Mouse (Mus musculus): Measurements from ENCODE around the gene Tmem95. TPM values are rescaled to one million over a fixed set of nuclear protein-coding genes. Genes with fewer than 3 reads are reported as not detected.

The Tmem95 gene
- polyA plus RNA-seq, 1 experiment from 2014 or later: not detected

GRCm38 (mm10) chr11:69846738-69847688 lies 30.8 kb downstream of the Tmem95 start:
- WGBS: 11% methylated on average over 37 of the region's 37 CpGs
- H3K4me3 ChIP-seq (ENCODE audit: low read length): peak overlapping the region; percentile 78
- H3K36me3 ChIP-seq (ENCODE audit: control insufficient read depth, insufficient read depth): peaks cover 30% of the 10 kb centered on the region
- ATAC-seq (replicated peaks; ENCODE audit: extremely low read depth, insufficient read depth, low FRiP score): peak; percentile 17
- peak overlapping the region; percentile 93 for H3K27ac ChIP-seq (ENCODE audit: low read length)
- no peaks in the 10 kb centered on the region for H3K9me3 ChIP-seq (replicated peaks; ENCODE audit: control insufficient read depth, low read length)
- no peaks in the 10 kb centered on the region for H3K27me3 ChIP-seq (ENCODE audit: control insufficient read depth, insufficient read depth, low read length)
- H3K9ac ChIP-seq (ENCODE audit: low read length): peak overlapping the region; percentile 85
- peaks cover 19% of the 10 kb centered on the region for H3K4me1 ChIP-seq (ENCODE audit: control insufficient read depth, insufficient read depth, low read length)
- H3K4me2 ChIP-seq (ENCODE audit: low read depth, low read length): peak overlapping the region; percentile 78

- peaks cover 24% of the 10 kb centered on the region for H3K36me3 ChIP-seq (ENCODE audit: control insufficient read depth, insufficient read depth)
- WGBS: under 1% methylated on average over 38 of the region's 38 CpGs
- peak within 1 kb of the TSS; percentile 78 for H3K4me3 ChIP-seq (ENCODE audit: low read length)
Observed at GRCm38 (mm10) chr11:69846198-69846680, 31.6 kb downstream of the Tmem95 start, which contains the start of gene Plscr3. Plscr3 (plus strand) TSS chr11:69846376.

DNA sequence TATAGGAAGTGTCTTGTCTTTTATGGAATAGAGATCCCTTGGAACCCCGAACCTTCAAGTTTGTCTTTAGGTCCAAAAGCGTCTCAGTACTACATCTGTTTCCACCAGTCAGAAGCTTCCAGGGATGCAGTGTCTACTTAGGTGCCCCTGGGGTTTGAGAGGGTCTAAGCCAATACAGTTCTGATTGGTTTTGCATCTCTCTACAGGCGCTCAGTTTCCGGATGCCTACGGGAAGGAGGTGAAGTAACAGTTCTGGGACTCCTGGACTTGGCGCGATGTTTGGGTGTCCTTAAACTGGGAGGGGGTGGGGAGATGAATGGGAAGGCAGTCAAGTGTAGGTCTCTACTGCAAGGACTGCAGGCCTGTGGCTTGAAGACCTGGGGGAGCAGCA lies 39.1 kb downstream of the Tmem95 start:
- Histone ChIP-seq H3K9me3 (replicated peaks; ENCODE audit: control insufficient read depth, low read length) (no peaks in the 10 kb centered on the region), H3K27me3 (ENCODE audit: control insufficient read depth, insufficient read depth, low read length) (peaks cover 24% of the 10 kb centered on the region), H3K4me3 (ENCODE audit: low read length) (peak overlapping the region; percentile 74), H3K9ac (ENCODE audit: low read length) (peak overlapping the region; percentile 85), H3K4me1 (ENCODE audit: control insufficient read depth, insufficient read depth, low read length) (peaks cover 22% of the 10 kb centered on the region), H3K4me2 (ENCODE audit: low read depth, low read length) (peak overlapping the region; percentile 73), H3K36me3 (ENCODE audit: control insufficient read depth, insufficient read depth) (no peaks in the 10 kb centered on the region), H3K27ac (ENCODE audit: low read length) (peak overlapping the region; percentile 87)
- 1% methylated on average over 7 of the region's 7 CpGs for WGBS
- ATAC-seq (replicated peaks; ENCODE audit: extremely low read depth, insufficient read depth, low FRiP score): no peak

More at GRCm38 (mm10) chr11:69846198-69846680, 31.6 kb downstream of the Tmem95 start, which contains the start of gene Plscr3:
- H3K9ac ChIP-seq (ENCODE audit: low read length): peak within 1 kb of the TSS; percentile 85
- peak within 1 kb of the TSS; percentile 78 for H3K4me2 ChIP-seq (ENCODE audit: low read depth, low read length)
- no peaks in the 10 kb centered on the region for H3K9me3 ChIP-seq (replicated peaks; ENCODE audit: control insufficient read depth, low read length)
- no peaks in the 10 kb centered on the region for H3K27me3 ChIP-seq (ENCODE audit: control insufficient read depth, insufficient read depth, low read length)
- peak within 1 kb of the TSS; percentile 93 for H3K27ac ChIP-seq (ENCODE audit: low read length)
- peaks cover 19% of the 10 kb centered on the region for H3K4me1 ChIP-seq (ENCODE audit: control insufficient read depth, insufficient read depth, low read length)
- ATAC-seq (replicated peaks; ENCODE audit: extremely low read depth, insufficient read depth, low FRiP score): peak; percentile 93

DNA sequence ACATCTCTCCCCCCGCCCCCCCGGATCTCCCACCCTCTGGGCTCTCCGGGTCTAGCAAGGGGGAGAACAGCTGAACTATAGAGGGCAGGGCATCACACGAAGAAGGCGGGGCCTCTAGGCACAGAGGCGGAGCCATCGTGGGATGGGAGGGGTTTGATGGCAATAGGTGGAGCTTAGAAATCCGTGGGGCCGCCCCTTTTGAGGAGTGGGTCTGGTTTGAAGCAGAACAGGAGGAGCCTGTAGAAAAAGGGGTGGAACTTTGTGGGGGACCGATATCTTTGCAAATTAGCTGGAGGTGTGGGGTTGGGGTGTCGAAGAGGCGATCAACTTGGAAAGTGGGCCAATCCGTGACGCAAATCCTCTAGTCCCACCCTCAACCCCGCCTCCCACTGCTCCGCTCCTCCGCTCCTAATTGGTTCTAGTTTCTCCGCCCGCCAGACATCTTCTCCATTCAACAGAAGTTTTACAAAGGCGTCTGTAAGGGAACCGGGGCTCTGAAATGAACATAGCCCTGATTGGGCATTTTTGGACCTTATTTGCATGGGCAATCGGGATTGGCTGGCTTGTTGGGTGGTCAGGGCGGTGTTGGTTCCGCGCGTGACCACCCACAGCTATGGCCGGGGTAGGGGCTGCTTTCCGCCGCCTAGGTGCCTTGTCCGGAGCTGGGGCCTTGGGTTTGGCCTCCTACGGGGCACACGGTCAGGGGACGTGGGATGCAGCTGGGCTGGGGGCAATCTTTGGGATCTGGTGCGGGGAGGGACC lies 39.7 kb downstream of the Tmem95 start, which contains the start of gene Tmem256:
TSS of gene Tmem256 (plus strand) at position 563 of the 762 bp plus-strand sequence.
- Histone ChIP-seq H3K9ac (ENCODE audit: low read length) (peak within 1 kb of the TSS; percentile 85), H3K4me2 (ENCODE audit: low read depth, low read length) (peak within 1 kb of the TSS; percentile 73), H3K27ac (ENCODE audit: low read length) (peak within 1 kb of the TSS; percentile 87), H3K4me3 (ENCODE audit: low read length) (peak within 1 kb of the TSS; percentile 74), H3K4me1 (ENCODE audit: control insufficient read depth, insufficient read depth, low read length) (peaks cover 24% of the 10 kb centered on the region), H3K9me3 (replicated peaks; ENCODE audit: control insufficient read depth, low read length) (no peaks in the 10 kb centered on the region), H3K27me3 (ENCODE audit: control insufficient read depth, insufficient read depth, low read length) (peaks cover 27% of the 10 kb centered on the region), H3K36me3 (ENCODE audit: control insufficient read depth, insufficient read depth) (no peaks in the 10 kb centered on the region)
- 1% methylated on average over 34 of the region's 34 CpGs for WGBS
- ATAC-seq (replicated peaks; ENCODE audit: extremely low read depth, insufficient read depth, low FRiP score): peak; percentile 92

- Histone ChIP-seq H3K27ac (ENCODE audit: low read length) (peak within 1 kb of the TSS; percentile 87), H3K9ac (ENCODE audit: low read length) (peak within 1 kb of the TSS; percentile 85), H3K4me3 (ENCODE audit: low read length) (peak within 1 kb of the TSS; percentile 74), H3K4me1 (ENCODE audit: control insufficient read depth, insufficient read depth, low read length) (peaks cover 24% of the 10 kb centered on the region), H3K9me3 (replicated peaks; ENCODE audit: control insufficient read depth, low read length) (no peaks in the 10 kb centered on the region), H3K36me3 (ENCODE audit: control insufficient read depth, insufficient read depth) (no peaks in the 10 kb centered on the region), H3K27me3 (ENCODE audit: control insufficient read depth, insufficient read depth, low read length) (peaks cover 28% of the 10 kb centered on the region), H3K4me2 (ENCODE audit: low read depth, low read length) (peak within 1 kb of the TSS; percentile 73)
- under 1% methylated on average over 32 of the region's 32 CpGs for WGBS
- peak; percentile 59 for ATAC-seq (replicated peaks; ENCODE audit: extremely low read depth, insufficient read depth, low FRiP score)
Observed at GRCm38 (mm10) chr11:69837604-69837951, 40.2 kb downstream of the Tmem95 start, which contains the start of gene Nlgn2. Nlgn2 (minus strand) TSS chr11:69837784.

GRCm38 (mm10) chr11:69836703-69837576 lies 40.9 kb downstream of the Tmem95 start:
- Histone ChIP-seq H3K36me3 (ENCODE audit: control insufficient read depth, insufficient read depth) (no peaks in the 10 kb centered on the region), H3K27ac (ENCODE audit: low read length) (peak overlapping the region; percentile 47), H3K4me3 (ENCODE audit: low read length) (peak overlapping the region; percentile 74), H3K9me3 (replicated peaks; ENCODE audit: control insufficient read depth, low read length) (no peaks in the 10 kb centered on the region), H3K27me3 (ENCODE audit: control insufficient read depth, insufficient read depth, low read length) (peaks cover 28% of the 10 kb centered on the region), H3K4me2 (ENCODE audit: low read depth, low read length) (peak overlapping the region; percentile 73), H3K4me1 (ENCODE audit: control insufficient read depth, insufficient read depth, low read length) (peaks cover 24% of the 10 kb centered on the region), H3K9ac (ENCODE audit: low read length) (peak overlapping the region; percentile 79)
- no peak for ATAC-seq (replicated peaks; ENCODE audit: extremely low read depth, insufficient read depth, low FRiP score)
- WGBS: 2% methylated on average over 52 of the region's 52 CpGs

DNA sequence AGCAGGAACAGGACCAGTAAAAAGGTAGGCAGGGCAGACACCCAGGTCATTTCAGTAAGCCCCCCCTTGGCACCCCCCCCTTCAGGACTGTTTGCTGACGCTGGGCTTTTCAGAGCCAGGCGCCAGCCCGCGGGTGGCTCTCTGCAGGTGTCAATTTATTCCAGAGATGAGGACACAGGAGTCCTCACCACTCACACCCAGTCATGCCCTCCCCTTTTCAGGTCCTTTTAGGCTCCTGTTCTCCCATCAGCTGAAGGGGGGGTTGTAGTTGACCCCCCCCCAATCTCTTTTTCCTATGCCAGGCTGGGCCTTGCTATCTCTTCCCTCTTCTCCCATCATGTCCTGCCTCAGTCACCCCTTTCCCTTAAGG lies 41.9 kb downstream of the Tmem95 start:
- Histone ChIP-seq H3K4me2 (ENCODE audit: low read depth, low read length) (peak overlapping the region; percentile 73; the same call in 1 of the 2 replicates), H3K36me3 (ENCODE audit: control insufficient read depth, insufficient read depth) (no peaks in the 10 kb centered on the region), H3K9me3 (replicated peaks; ENCODE audit: control insufficient read depth, low read length) (no peaks in the 10 kb centered on the region), H3K27me3 (ENCODE audit: control insufficient read depth, insufficient read depth, low read length) (peaks cover 28% of the 10 kb centered on the region), H3K4me3 (ENCODE audit: low read length) (no peak overlapping the region), H3K9ac (ENCODE audit: low read length) (no peak overlapping the region), H3K27ac (ENCODE audit: low read length) (no peak overlapping the region), H3K4me1 (ENCODE audit: control insufficient read depth, insufficient read depth, low read length) (peaks cover 24% of the 10 kb centered on the region)
- WGBS: 10% methylated on average over 4 of the region's 4 CpGs
- no peak for ATAC-seq (replicated peaks; ENCODE audit: extremely low read depth, insufficient read depth, low FRiP score)

DNA sequence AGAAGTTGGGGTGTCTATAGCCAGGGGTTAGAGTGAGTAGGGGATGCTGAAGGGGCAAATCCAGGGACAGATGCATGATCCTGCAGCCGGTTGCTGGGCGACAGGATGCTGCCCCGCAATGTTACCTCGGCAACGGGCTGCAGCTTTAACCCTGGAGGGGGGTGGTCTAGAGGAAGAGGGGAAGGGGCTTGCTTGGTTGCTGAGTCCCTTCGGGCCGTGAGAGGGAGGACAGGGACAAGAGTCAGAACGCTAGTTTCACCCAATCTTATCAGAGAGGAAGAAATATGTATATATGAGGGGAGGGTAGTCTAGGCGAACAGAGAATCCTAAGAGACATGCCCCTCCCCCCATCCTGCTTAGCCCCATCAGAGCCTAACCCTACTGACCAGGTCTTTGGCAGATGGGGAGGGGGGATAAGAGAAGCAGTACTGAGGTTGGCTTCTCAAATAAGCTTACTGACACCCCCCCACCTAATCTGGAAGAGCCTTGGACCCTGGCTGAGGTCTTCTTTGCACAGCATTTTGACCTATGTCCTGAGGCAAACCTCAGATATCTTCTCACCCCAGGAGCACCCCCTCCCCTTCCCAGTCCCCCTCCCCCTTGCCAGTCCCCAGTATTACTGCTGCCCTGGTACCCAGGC lies 42.4 kb downstream of the Tmem95 start:
- ATAC-seq (replicated peaks; ENCODE audit: extremely low read depth, insufficient read depth, low FRiP score): no peak
- Histone ChIP-seq H3K4me2 (ENCODE audit: low read depth, low read length) (peak overlapping the region; percentile 14; the same call in 1 of the 2 replicates), H3K27me3 (ENCODE audit: control insufficient read depth, insufficient read depth, low read length) (peaks cover 28% of the 10 kb centered on the region), H3K9ac (ENCODE audit: low read length) (no peak overlapping the region), H3K27ac (ENCODE audit: low read length) (no peak overlapping the region), H3K9me3 (replicated peaks; ENCODE audit: control insufficient read depth, low read length) (no peaks in the 10 kb centered on the region), H3K4me1 (ENCODE audit: control insufficient read depth, insufficient read depth, low read length) (peaks cover 24% of the 10 kb centered on the region), H3K4me3 (ENCODE audit: low read length) (no peak overlapping the region), H3K36me3 (ENCODE audit: control insufficient read depth, insufficient read depth) (no peaks in the 10 kb centered on the region)
- WGBS: 28% methylated on average over 9 of the region's 9 CpGs
